Mouse (Mus musculus): ENCODE results near the gene Arhgef39.

Arhgef39 gene

GRCm38 (mm10) chr4:43499407-43500333, at the start of gene Arhgef39:
Gene Arhgef39 (minus strand): TSS chr4:43499695.
- peak; percentile 67 for DNase-seq

- no peak for DNase-seq
Measured at GRCm38 (mm10) chr4:43549055-43549454, 49.6 kb upstream of the Arhgef39 start.

- DNase-seq, result no peak
Measured at GRCm38 (mm10) chr4:43547160-43547559, 47.7 kb upstream of the Arhgef39 start.

GRCm38 (mm10) chr4:43546375-43547047, 47.0 kb upstream of the Arhgef39 start:
- no peak for DNase-seq

GRCm38 (mm10) chr4:43542044-43542443, 42.5 kb upstream of the Arhgef39 start:
- DNase-seq, result no peak

GRCm38 (mm10) chr4:43536031-43536430, 36.5 kb upstream of the Arhgef39 start:
- DNase-seq, result no peak

- DNase-seq, result no peak
Measured at GRCm38 (mm10) chr4:43535628-43536027, 36.1 kb upstream of the Arhgef39 start.

- DNase-seq, result no peak
Measured at GRCm38 (mm10) chr4:43533270-43533669, 33.8 kb upstream of the Arhgef39 start.

- peak; percentile 39 to 57 for DNase-seq
Measured at GRCm38 (mm10) chr4:43530581-43530980, 31.1 kb upstream of the Arhgef39 start.

GRCm38 (mm10) chr4:43530081-43530501, 30.6 kb upstream of the Arhgef39 start:
- DNase-seq, result no peak

GRCm38 (mm10) chr4:43528487-43528886, 29.0 kb upstream of the Arhgef39 start:
- no peak for DNase-seq

- no peak for DNase-seq
Measured at GRCm38 (mm10) chr4:43527880-43528279, 28.4 kb upstream of the Arhgef39 start.

GRCm38 (mm10) chr4:43519956-43520355, 20.5 kb upstream of the Arhgef39 start:
- DNase-seq, result peak; percentile 47 to 63

GRCm38 (mm10) chr4:43519551-43519950, 20.1 kb upstream of the Arhgef39 start:
- no peak for DNase-seq

GRCm38 (mm10) chr4:43515764-43516708, 16.5 kb upstream of the Arhgef39 start:
- DNase-seq, result no peak

GRCm38 (mm10) chr4:43513791-43514190, 14.3 kb upstream of the Arhgef39 start:
- no peak for DNase-seq

- DNase-seq, result no peak
Measured at GRCm38 (mm10) chr4:43513300-43513699, 13.8 kb upstream of the Arhgef39 start.

GRCm38 (mm10) chr4:43512653-43513052, 13.2 kb upstream of the Arhgef39 start:
- DNase-seq, result no peak

GRCm38 (mm10) chr4:43511675-43512454, 12.4 kb upstream of the Arhgef39 start:
- no peak for DNase-seq

GRCm38 (mm10) chr4:43509109-43509508, 9.6 kb upstream of the Arhgef39 start:
- DNase-seq, result no peak

GRCm38 (mm10) chr4:43508666-43508997, 9.1 kb upstream of the Arhgef39 start:
- peak; percentile 54 to 73 for DNase-seq
